9 mouse cellular contexts compared by ENCODE assay signal in the genomic region with DNA sequence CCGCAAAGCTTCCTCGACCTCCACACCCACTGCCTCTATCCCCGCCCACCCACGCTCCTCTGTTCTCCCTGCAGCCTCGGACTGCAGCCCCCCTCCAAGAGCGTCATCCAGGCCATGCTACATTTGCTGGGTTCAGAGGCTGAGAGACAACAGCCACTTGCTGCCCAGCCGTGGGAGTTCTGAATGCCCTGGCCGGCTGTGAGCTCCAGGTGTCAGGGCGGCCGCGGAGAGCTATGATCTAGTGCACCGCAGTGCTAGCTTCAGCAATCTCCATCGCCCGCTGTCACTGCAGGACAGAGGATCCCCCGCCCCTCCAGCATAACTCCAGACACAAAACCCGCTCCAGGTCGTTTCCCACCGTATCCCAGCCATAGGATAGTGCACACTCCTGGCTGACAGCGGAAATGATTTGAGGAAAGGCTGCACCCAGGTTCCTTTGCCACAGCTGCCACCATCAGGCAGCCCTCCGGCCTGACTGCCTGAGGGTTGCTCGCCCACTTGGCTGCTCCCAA. TPM values are rescaled to one million over a fixed set of nuclear protein-coding genes. Genes with fewer than 3 reads are reported as not detected.
A peak's percentile ranks its signal among the peaks of the same experiment; 100 is the strongest.
DNase-seq lines count a peak whose midpoint lies in the region; ATAC-seq lines count a peak whose summit lies in the region.
"Had no signal": no experiment of that assay in that cellular context is flagged by ENCODE, and none has a peak within 500 bp of the region (broad histone marks: within the 10 kb centered on the region; RNA-seq: fewer than 3 reads in every experiment).

No protein-coding gene starts in this region.

- H3K27ac ChIP-seq in embryonic facial prominence, embryonic 15.5 days (replicated peaks), result no peak overlapping the region
- H3K27ac ChIP-seq in intestine, embryonic 15.5 days, result no peak overlapping the region
- no peak overlapping the region for H3K27ac ChIP-seq in liver, embryonic 15.5 days (replicated peaks)
- H3K27ac ChIP-seq in stomach, embryonic 15.5 days, result no peak overlapping the region

- no peak; the same call in 1 of the 2 replicates for ATAC-seq in embryonic facial prominence, embryonic 15.5 days (ENCODE audit: insufficient number of reproducible peaks, low FRiP score, low TSS enrichment, low read depth)
- ATAC-seq in intestine, embryonic 15.5 days, result peak; percentile 78
- no peak for ATAC-seq in liver, embryonic 15.5 days (ENCODE audit: insufficient read depth)
- ATAC-seq in stomach, embryonic 15.5 days (ENCODE audit: insufficient read depth, low FRiP score, low read depth), result peak; percentile 37; the same call in 1 of the 2 replicates

- H3K36me3 ChIP-seq in embryonic facial prominence, embryonic 15.5 days, result no peaks in the 10 kb centered on the region
- H3K36me3 ChIP-seq in intestine, embryonic 15.5 days, result no peaks in the 10 kb centered on the region
- no peaks in the 10 kb centered on the region for H3K36me3 ChIP-seq in liver, embryonic 15.5 days (replicated peaks)
- no peaks in the 10 kb centered on the region for H3K36me3 ChIP-seq in stomach, embryonic 15.5 days

- peaks cover 21% of the 10 kb centered on the region for H3K27me3 ChIP-seq in embryonic facial prominence, embryonic 15.5 days
- 0 out of 2 replicates have a peak, but pooled peaks cover 5% of the 10 kb centered on the region for H3K27me3 ChIP-seq in intestine, embryonic 15.5 days (replicated peaks)
- H3K27me3 ChIP-seq in liver, embryonic 15.5 days, result peaks cover 28% of the 10 kb centered on the region
- no peaks in the 10 kb centered on the region for H3K27me3 ChIP-seq in stomach, embryonic 15.5 days (replicated peaks)

- peaks cover 16% of the 10 kb centered on the region; the same call in 1 of the 2 replicates for H3K4me1 ChIP-seq in embryonic facial prominence, embryonic 15.5 days
- H3K4me1 ChIP-seq in intestine, embryonic 15.5 days (replicated peaks), result peaks cover 14% of the 10 kb centered on the region; the same call in 1 of the 2 replicates
- H3K4me1 ChIP-seq in liver, embryonic 15.5 days (replicated peaks), result no peaks in the 10 kb centered on the region
- H3K4me1 ChIP-seq in stomach, embryonic 15.5 days, result peaks cover 8% of the 10 kb centered on the region; the same call in 1 of the 2 replicates

- peak overlapping the region; percentile 39 for H3K4me3 ChIP-seq in embryonic facial prominence, embryonic 15.5 days (replicated peaks)
- peak overlapping the region; percentile 38 for H3K4me3 ChIP-seq in intestine, embryonic 15.5 days (replicated peaks)
- no peak overlapping the region for H3K4me3 ChIP-seq in liver, embryonic 15.5 days (replicated peaks)
- H3K4me3 ChIP-seq in stomach, embryonic 15.5 days (replicated peaks), result peak overlapping the region; percentile 39

- no peak overlapping the region for H3K9ac ChIP-seq in embryonic facial prominence, embryonic 15.5 days
- no peak overlapping the region for H3K9ac ChIP-seq in intestine, embryonic 15.5 days
- H3K9ac ChIP-seq in liver, embryonic 15.5 days, result no peak overlapping the region
- H3K9ac ChIP-seq in stomach, embryonic 15.5 days, result no peak overlapping the region

- DNase-seq in adrenal gland, postnatal 14 days, result peak; percentile 8
- DNase-seq in adrenal gland, adult (ENCODE audit: inconsistent age in 2 of 2, low spot score in 1 of 2), result no peak
- DNase-seq in ES-CJ7 (ENCODE audit: low read depth, low spot score), result peak; percentile 25
- no peak for DNase-seq in natural killer cell, adult 2 months (ENCODE audit: low spot score in 2 of 2)

- no peaks in the 10 kb centered on the region for H3K9me3 ChIP-seq in embryonic facial prominence, embryonic 15.5 days (replicated peaks)
- no peaks in the 10 kb centered on the region for H3K9me3 ChIP-seq in intestine, embryonic 15.5 days
- H3K9me3 ChIP-seq in liver, embryonic 15.5 days (replicated peaks), result no peaks in the 10 kb centered on the region
- H3K9me3 ChIP-seq in stomach, embryonic 15.5 days, result no peaks in the 10 kb centered on the region

- WGBS in embryonic facial prominence, embryonic 15.5 days, result 2% methylated on average over 21 of the region's 21 CpGs
- 2% methylated on average over 21 of the region's 21 CpGs for WGBS in intestine, embryonic 15.5 days
- WGBS in liver, embryonic 15.5 days (ENCODE audit: insufficient replicate concordance), result 3% methylated on average over 21 of the region's 21 CpGs
- 3% methylated on average over 21 of the region's 21 CpGs for WGBS in stomach, embryonic 15.5 days

- peak overlapping the region; percentile 51 for H3K4me2 ChIP-seq in embryonic facial prominence, embryonic 15.5 days (replicated peaks)
- H3K4me2 ChIP-seq in intestine, embryonic 15.5 days (replicated peaks), result peak overlapping the region; percentile 85
- peak overlapping the region; percentile 37 for H3K4me2 ChIP-seq in liver, embryonic 15.5 days
- peak overlapping the region; percentile 76 for H3K4me2 ChIP-seq in stomach, embryonic 15.5 days

RNA-seq across cellular contexts. Expression of a gene that starts 1.7 kb away (rescaled TPM):
- 0.85 and 1.6 TPM in 2 replicates for total RNA-seq in adrenal gland, postnatal 14 days (2021)
- 0.83 and 1.3 TPM in 2 replicates for polyA plus RNA-seq in embryonic facial prominence, embryonic 15.5 days (2015; fragmentation: Nextera tagmentation; extraction: Ambion mirVana)
- polyA plus RNA-seq in intestine, embryonic 15.5 days (2015; fragmentation: Nextera tagmentation; extraction: Ambion mirVana), result 1.0 and 1.2 TPM in 2 replicates
- 0.03 TPM in 1 of 2 replicates, not detected in the other for polyA plus RNA-seq in liver, embryonic 15.5 days (2015; fragmentation: Nextera tagmentation; extraction: Ambion mirVana)
- 1.5 and 1.9 TPM in 2 replicates for polyA plus RNA-seq in stomach, embryonic 15.5 days (2015; fragmentation: Nextera tagmentation; extraction: Ambion mirVana)
- total RNA-seq: common myeloid progenitor, adult 5-6 weeks had no signal

Comparison
In these comparisons a context has a peak if more than half of its experiments do, and no peak if none do; other contexts are left out.
1. DNase-seq: peak in adrenal gland, postnatal 14 days (single experiment) and ES-CJ7 (single experiment); none in adrenal gland, adult (0 of 2) and natural killer cell, adult 2 months (0 of 2).
2. ATAC-seq: peak in intestine, embryonic 15.5 days (single experiment) and stomach, embryonic 15.5 days (single experiment); none in embryonic facial prominence, embryonic 15.5 days (single experiment) and liver, embryonic 15.5 days (single experiment).
3. Peak in every context shown above with its lines, with median percentiles within 50 percentile points of each other: H3K4me2 ChIP-seq.